Mouse (Mus musculus): ENCODE measurements around the gene Grin1. TPM values are rescaled to one million over a fixed set of nuclear protein-coding genes. Genes with fewer than 3 reads are reported as not detected.

Grin1 gene
- polyA plus RNA-seq, 1 experiment from 2014 or later = 1.0 TPM

DNA sequence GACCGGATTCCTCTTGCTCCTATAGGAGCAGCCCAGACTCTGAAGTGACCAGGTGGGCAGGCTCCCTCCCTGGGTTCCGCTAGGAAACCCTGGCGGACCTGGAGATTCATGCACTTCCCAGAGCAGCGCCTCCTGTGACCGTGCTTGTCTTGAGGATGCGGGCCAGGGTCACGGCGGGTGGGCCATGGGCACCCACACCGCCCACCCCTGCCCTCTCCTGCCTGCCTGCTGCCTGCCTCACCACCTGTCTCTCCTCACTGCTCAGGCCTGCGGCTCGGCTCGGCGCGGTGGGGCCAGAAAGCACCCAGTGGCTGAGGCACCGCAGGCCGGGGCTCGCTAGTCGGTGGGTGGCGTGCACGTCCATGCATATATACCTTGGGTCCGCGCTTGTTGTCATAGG is 8.0 kb downstream of the Grin1 start:
- no peak overlapping the region for H3K27ac ChIP-seq
- H3K4me2 ChIP-seq (replicated peaks) = no peak overlapping the region
- 2% methylated on average over 22 of the region's 22 CpGs for WGBS
- H3K9me3 ChIP-seq = no peaks in the 10 kb centered on the region
- H3K36me3 ChIP-seq = no peaks in the 10 kb centered on the region
- peaks cover 89% of the 10 kb centered on the region for H3K27me3 ChIP-seq
- H3K4me1 ChIP-seq = no peaks in the 10 kb centered on the region
- ATAC-seq (ENCODE audit: insufficient number of reproducible peaks, insufficient read depth, low FRiP score, low TSS enrichment) = no peak
- no peak overlapping the region for H3K4me3 ChIP-seq
- H3K9ac ChIP-seq = no peak overlapping the region

DNA sequence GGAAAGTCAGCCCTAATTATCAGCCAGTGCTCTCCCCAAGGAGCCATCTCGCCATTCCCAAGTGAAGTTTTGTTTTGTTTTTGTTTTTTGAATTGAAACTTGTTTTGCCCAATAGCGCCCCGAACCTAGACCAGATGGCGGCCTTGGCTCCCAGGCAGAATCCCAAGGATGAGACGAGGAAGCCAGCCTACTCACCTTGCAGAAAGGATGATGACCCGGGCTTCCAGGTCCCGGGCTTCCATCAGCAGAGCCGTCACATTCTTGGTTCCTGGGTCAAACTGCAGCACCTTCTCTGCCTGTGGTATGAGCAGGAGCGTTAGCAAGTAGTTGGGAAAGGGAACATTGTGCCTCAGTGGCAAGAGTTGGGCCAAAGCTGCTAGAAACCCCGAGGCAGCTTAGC is 8.8 kb downstream of the Grin1 start:
- Histone ChIP-seq H3K9ac (no peak overlapping the region), H3K36me3 (no peaks in the 10 kb centered on the region), H3K4me3 (no peak overlapping the region), H3K27ac (no peak overlapping the region), H3K4me1 (peaks cover 2% of the 10 kb centered on the region; the same call in 1 of the 2 replicates), H3K27me3 (peaks cover 93% of the 10 kb centered on the region), H3K4me2 (replicated peaks) (no peak overlapping the region), H3K9me3 (no peaks in the 10 kb centered on the region)
- WGBS = 56% methylated on average over 10 of the region's 10 CpGs
- no peak for ATAC-seq (ENCODE audit: insufficient number of reproducible peaks, insufficient read depth, low FRiP score, low TSS enrichment)

DNA sequence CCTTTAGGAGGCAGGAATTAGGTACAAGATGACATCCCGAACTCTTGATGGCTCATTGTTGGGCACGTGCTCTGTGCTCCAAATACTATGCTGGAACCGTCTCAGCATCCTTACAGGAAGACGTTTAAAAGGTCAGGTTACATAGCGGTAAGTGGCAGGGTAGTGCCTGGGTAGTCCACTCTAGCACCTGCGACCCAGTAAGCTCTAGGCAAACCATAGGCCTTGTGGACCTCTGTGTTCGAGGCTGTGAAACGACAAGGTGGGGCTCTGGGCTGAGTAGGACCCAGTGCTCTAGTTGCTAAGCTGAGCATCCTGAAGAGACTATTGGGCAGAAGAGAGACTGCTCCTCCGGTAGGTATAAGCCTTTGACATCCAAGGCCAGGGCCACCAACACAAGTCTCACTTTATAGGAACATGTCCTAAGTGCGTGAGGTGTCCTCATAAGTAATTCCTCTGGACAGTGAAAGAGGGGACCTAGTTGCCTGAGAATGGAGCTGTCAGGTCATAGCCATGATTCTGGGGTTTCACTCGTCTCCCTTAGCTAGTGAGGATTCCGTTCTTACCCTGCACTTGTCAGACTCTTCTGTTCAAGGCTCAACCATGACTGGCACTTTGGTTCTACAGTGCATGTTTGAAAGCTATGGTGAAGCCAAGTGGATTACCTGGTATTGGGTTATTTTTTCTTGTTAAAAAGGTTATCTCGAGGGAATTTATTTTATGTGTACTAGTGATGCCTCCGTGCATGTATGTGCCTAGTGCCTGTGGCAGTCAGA is 13.2 kb downstream of the Grin1 start:
- Histone ChIP-seq H3K36me3 (no peaks in the 10 kb centered on the region), H3K9me3 (no peaks in the 10 kb centered on the region), H3K9ac (peak overlapping the region; percentile 56), H3K4me3 (peak overlapping the region; percentile 46), H3K27me3 (peaks cover 68% of the 10 kb centered on the region), H3K27ac (no peak overlapping the region), H3K4me2 (replicated peaks) (peak overlapping the region; percentile 84), H3K4me1 (peaks cover 9% of the 10 kb centered on the region; the same call in 1 of the 2 replicates)
- WGBS = 47% methylated on average over 14 of the region's 14 CpGs
- 0 out of 2 replicates have a peak, but pooled peaks have one; percentile 24 for ATAC-seq (ENCODE audit: insufficient number of reproducible peaks, insufficient read depth, low FRiP score, low TSS enrichment)

DNA sequence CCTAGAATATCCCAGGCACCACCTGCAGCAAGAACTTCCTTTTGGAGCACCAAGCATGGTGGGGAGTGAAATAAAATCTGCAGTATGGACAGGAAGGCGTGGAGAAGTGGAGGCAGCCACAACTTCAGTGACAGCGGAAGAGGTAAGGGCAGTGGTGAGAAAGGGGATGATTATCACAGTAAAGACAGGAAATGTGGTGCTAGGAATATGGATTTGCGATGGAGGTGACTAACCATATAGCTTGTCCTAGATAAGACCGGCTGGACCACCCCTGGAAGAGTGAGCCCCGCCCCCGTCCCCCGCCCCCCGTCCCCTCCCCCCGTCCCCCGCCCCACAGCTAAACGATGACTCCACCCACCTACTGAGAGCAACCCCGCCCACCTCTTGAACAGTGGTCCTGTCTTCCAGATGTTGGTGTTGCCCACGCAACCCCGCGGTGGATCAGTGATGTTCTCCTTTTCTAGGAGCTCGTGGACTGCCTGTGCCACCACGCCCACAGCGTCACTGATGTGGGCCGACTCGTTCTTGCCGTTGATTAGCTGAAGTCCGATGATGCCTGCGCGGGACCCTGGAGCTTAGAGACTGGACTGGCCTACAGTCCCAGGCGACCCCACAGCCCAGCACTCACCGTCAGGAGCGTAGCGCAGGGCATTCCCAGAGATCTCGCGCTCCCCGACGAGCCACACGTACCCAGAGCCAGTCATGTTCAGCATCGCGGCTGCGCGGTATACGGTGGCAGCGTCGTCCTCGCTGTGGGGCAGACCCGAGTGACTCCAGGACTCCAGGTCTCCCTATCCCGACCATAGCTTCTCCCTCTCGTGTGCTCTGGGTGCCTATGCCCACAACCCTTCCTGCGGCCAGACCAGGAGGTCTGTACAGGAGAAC is 14.1 kb downstream of the Grin1 start:
- no peaks in the 10 kb centered on the region for H3K36me3 ChIP-seq
- H3K27ac ChIP-seq = no peak overlapping the region
- peak; percentile 57 for ATAC-seq (ENCODE audit: insufficient number of reproducible peaks, insufficient read depth, low FRiP score, low TSS enrichment)
- no peaks in the 10 kb centered on the region for H3K9me3 ChIP-seq
- peak overlapping the region; percentile 56 for H3K9ac ChIP-seq
- peak overlapping the region; percentile 46 for H3K4me3 ChIP-seq
- peak overlapping the region; percentile 84 for H3K4me2 ChIP-seq (replicated peaks)
- H3K4me1 ChIP-seq = peaks cover 9% of the 10 kb centered on the region; the same call in 1 of the 2 replicates
- peaks cover 59% of the 10 kb centered on the region for H3K27me3 ChIP-seq
- 3% methylated on average over 45 of the region's 45 CpGs for WGBS

DNA sequence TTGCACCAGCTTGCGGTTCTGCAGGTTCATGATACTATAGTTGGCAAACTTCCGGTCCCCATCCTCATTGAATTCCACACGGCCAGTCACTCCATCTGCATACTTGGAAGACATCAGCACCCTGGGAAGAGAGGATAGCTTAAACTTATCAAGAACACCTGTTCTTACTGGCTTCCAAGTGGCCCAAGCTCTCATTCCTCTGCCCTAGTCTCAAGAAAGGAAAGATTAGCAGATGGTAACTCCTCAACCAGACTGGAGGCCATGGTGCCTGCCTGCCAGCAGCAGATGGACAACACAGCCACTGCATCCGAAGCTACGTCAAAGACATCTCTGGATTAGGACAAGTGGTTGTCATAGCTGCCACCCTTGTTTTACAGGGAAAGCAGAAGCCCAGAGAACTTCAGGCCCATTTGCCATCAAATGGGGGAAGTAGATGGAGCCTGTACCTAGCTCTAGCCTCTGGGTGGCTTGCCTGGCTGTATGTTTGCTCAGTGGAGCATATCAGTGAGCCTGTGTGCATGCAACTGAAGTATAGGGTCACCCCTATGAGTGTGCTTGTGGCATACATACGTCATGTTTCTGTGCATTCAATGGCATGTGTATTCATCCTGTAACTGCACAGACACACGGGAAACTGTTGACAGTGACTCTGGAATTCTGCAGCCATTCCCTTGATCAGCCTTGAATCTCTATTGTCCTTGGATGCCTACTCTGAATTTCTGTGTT is 14.9 kb downstream of the Grin1 start:
- no peaks in the 10 kb centered on the region for H3K9me3 ChIP-seq
- H3K9ac ChIP-seq = no peak overlapping the region
- H3K4me1 ChIP-seq = peaks cover 9% of the 10 kb centered on the region; the same call in 1 of the 2 replicates
- peak overlapping the region; percentile 46; the same call in 1 of the 2 replicates for H3K4me3 ChIP-seq
- peak overlapping the region; percentile 84 for H3K4me2 ChIP-seq (replicated peaks)
- 76% methylated on average over 7 of the region's 7 CpGs for WGBS
- no peak for ATAC-seq (ENCODE audit: insufficient number of reproducible peaks, insufficient read depth, low FRiP score, low TSS enrichment)
- no peak overlapping the region for H3K27ac ChIP-seq
- H3K36me3 ChIP-seq = no peaks in the 10 kb centered on the region
- H3K27me3 ChIP-seq = peaks cover 52% of the 10 kb centered on the region

DNA sequence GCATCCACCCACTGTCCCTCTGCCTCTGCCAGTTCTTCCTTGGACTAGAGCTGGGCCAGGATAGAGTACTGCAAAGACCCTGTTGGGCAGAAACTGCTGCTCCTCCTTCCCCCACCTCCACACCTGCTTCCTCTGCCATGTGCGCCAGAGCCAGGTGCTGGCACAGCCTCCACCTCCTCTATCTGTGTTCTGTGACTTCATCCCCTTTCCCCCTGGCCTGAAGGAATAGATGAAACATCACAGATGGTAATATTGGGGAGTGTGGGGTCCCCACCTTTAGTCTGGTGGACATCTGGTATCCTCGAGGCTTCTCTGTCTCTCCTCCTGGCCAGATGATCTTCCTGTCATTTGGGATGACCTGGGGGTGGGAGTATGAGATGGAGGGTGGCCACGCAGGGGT is 15.5 kb downstream of the Grin1 start:
- Histone ChIP-seq H3K27ac (no peak overlapping the region), H3K27me3 (peaks cover 46% of the 10 kb centered on the region), H3K9ac (no peak overlapping the region), H3K36me3 (no peaks in the 10 kb centered on the region), H3K4me1 (peaks cover 9% of the 10 kb centered on the region; the same call in 1 of the 2 replicates), H3K4me2 (replicated peaks) (no peak overlapping the region), H3K4me3 (no peak overlapping the region), H3K9me3 (no peaks in the 10 kb centered on the region)
- ATAC-seq (ENCODE audit: insufficient number of reproducible peaks, insufficient read depth, low FRiP score, low TSS enrichment) = no peak
- WGBS = 72% methylated on average over 3 of the region's 3 CpGs

DNA sequence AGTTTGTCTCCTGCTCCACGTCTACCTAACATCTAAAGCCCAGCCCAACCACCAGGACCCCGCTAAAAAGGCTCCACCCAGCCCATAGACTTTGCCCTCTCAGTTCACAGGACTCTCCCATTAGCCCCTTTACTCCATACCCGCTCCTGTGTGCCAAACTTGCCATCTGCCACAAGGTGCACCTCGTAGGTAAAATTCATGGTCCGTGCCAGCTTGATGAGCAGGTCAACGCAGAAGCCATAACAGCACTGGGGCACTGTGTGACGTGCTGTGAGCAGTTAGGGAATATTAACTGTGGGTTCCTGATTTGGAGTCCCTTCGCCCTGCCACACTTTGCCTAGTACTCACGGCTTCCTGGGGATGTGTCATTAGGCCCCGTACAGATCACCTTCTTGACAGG is 20.9 kb downstream of the Grin1 start:
- 82% methylated on average over 10 of the region's 10 CpGs for WGBS
- Histone ChIP-seq H3K4me1 (no peaks in the 10 kb centered on the region), H3K36me3 (no peaks in the 10 kb centered on the region), H3K9ac (no peak overlapping the region), H3K27ac (no peak overlapping the region), H3K4me2 (replicated peaks) (no peak overlapping the region), H3K4me3 (no peak overlapping the region), H3K9me3 (no peaks in the 10 kb centered on the region), H3K27me3 (peaks cover 49% of the 10 kb centered on the region)
- no peak for ATAC-seq (ENCODE audit: insufficient number of reproducible peaks, insufficient read depth, low FRiP score, low TSS enrichment)

DNA sequence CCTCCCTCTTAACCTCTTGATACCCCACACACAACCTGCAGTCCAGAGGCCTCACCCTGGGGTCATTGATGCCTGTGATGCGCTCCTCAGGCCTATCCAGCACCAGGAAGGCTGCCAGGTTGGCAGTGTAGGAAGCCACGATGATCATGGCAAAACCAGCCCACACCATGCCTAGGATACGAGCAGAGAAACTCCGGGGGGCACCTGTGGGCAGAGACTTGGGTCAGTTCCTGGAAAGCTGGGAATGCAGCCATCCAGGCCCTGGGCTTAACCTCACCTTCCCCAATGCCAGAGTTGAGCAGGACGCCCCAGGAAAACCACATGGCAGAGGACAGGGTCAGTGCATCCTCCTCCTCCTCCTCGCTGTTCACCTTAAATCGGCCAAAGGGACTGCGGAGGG is 21.9 kb downstream of the Grin1 start:
- H3K4me3 ChIP-seq = no peak overlapping the region
- H3K4me2 ChIP-seq (replicated peaks) = no peak overlapping the region
- H3K9ac ChIP-seq = no peak overlapping the region
- peaks cover 3% of the 10 kb centered on the region; the same call in 1 of the 2 replicates for H3K4me1 ChIP-seq
- H3K27me3 ChIP-seq = peaks cover 54% of the 10 kb centered on the region
- H3K36me3 ChIP-seq = no peaks in the 10 kb centered on the region
- H3K27ac ChIP-seq = no peak overlapping the region
- H3K9me3 ChIP-seq = no peaks in the 10 kb centered on the region
- no peak for ATAC-seq (ENCODE audit: insufficient number of reproducible peaks, insufficient read depth, low FRiP score, low TSS enrichment)
- 73% methylated on average over 8 of the region's 8 CpGs for WGBS

DNA sequence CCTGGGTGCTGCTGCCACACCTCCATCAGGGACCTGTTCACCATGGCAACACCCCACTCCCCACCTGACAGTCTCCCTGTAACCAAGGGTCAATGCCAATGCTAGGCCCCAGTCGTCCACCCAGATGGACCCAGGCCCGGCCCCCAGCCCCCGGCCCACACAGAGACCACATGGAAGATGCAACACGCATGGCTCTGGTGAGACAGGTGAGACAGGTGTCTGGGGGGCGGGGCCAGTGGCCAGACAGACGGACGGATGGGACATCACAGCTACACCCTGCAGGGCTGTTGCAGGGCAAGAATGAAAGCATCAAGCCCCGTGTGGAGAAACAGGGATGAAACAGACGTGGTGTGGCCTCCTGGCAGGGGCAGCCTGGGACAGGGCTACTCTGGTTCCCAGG is 25.3 kb downstream of the Grin1 start:
- no peak overlapping the region for H3K27ac ChIP-seq
- no peaks in the 10 kb centered on the region for H3K36me3 ChIP-seq
- H3K27me3 ChIP-seq = peaks cover 88% of the 10 kb centered on the region
- H3K9ac ChIP-seq = no peak overlapping the region
- no peak for ATAC-seq (ENCODE audit: insufficient number of reproducible peaks, insufficient read depth, low FRiP score, low TSS enrichment)
- peaks cover 13% of the 10 kb centered on the region for H3K4me1 ChIP-seq
- WGBS = 75% methylated on average over 9 of the region's 9 CpGs
- no peak overlapping the region for H3K4me3 ChIP-seq
- no peak overlapping the region for H3K4me2 ChIP-seq (replicated peaks)
- no peaks in the 10 kb centered on the region for H3K9me3 ChIP-seq

DNA sequence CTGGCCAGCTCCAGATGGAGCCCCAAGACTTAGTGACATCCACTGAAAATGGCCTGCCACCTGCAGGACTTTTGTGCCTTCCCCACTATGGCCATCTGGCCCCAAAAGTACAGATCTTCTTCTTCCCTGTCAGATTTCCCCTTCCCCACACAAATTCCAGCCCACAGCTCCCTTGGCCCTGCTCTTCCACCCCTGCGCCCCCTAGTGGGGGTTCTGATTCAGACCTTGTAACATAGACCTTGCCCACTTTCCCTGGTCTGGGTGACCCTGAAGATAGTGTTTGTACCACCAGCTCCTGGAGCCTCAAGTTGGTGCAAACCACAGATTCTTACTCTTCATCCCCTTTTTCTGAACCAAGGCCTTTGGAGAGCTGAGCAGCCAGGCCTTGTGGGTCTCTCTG is 26.1 kb downstream of the Grin1 start:
- H3K27ac ChIP-seq = no peak overlapping the region
- no peaks in the 10 kb centered on the region for H3K9me3 ChIP-seq
- peaks cover 13% of the 10 kb centered on the region for H3K4me1 ChIP-seq
- ATAC-seq (ENCODE audit: insufficient number of reproducible peaks, insufficient read depth, low FRiP score, low TSS enrichment) = no peak
- H3K4me2 ChIP-seq (replicated peaks) = no peak overlapping the region
- H3K4me3 ChIP-seq = no peak overlapping the region
- H3K27me3 ChIP-seq = peaks cover 96% of the 10 kb centered on the region
- no peak overlapping the region for H3K9ac ChIP-seq
- no peaks in the 10 kb centered on the region for H3K36me3 ChIP-seq
- WGBS = 0% methylated on average over 1 of the region's 1 CpGs

DNA sequence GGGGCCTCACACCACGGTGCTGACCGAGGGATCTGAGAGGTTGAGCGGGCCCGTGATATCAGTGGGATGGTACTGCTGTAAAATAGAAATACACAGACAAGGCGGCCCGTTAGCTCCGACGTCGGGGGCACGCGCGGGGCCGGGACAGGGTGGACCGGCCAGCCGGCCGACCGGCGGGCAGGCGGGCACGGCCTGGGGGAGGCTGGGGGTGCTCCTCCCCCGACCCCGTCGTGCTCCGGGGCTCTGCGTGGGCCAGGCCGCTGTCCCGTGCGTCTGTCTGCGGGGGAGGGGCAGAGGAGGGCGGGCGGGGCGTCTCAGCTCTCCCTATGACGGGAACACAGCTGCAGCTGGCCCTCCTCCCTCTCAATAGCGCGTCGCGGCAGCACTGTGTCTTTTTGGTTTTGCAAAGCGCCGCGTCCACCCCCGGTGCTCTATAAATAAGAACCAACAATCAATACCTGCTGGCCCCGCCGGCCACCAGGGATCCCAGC is 26.9 kb downstream of the Grin1 start:
- no peak overlapping the region for H3K27ac ChIP-seq
- H3K4me3 ChIP-seq = peak overlapping the region; percentile 26
- no peaks in the 10 kb centered on the region for H3K9me3 ChIP-seq
- no peak for ATAC-seq (ENCODE audit: insufficient number of reproducible peaks, insufficient read depth, low FRiP score, low TSS enrichment)
- H3K4me2 ChIP-seq (replicated peaks) = peak overlapping the region; percentile 49
- peak overlapping the region; percentile 30; the same call in 1 of the 2 replicates for H3K9ac ChIP-seq
- WGBS = 8% methylated on average over 34 of the region's 43 CpGs
- H3K4me1 ChIP-seq = peaks cover 13% of the 10 kb centered on the region
- H3K36me3 ChIP-seq = no peaks in the 10 kb centered on the region
- H3K27me3 ChIP-seq = peaks cover 94% of the 10 kb centered on the region

Data from embryonic facial prominence, embryonic 12.5 days (tissue).